Mouse (Mus musculus) mature B cell (primary cell): ENCODE data around the gene Gtf2i.

Experiments
- in situ Hi-C: fragments of 300-500 bp; cut with MboI; formaldehyde crosslinking; loops from 2 replicates; pipeline ENCODE4 v1.14.3; 2019

Gtf2i gene

GRCm38 (mm10) chr5:134214021-134214806 is 100.3 kb downstream of the Gtf2i start:
- in situ Hi-C loops: no loop called here

DNA sequence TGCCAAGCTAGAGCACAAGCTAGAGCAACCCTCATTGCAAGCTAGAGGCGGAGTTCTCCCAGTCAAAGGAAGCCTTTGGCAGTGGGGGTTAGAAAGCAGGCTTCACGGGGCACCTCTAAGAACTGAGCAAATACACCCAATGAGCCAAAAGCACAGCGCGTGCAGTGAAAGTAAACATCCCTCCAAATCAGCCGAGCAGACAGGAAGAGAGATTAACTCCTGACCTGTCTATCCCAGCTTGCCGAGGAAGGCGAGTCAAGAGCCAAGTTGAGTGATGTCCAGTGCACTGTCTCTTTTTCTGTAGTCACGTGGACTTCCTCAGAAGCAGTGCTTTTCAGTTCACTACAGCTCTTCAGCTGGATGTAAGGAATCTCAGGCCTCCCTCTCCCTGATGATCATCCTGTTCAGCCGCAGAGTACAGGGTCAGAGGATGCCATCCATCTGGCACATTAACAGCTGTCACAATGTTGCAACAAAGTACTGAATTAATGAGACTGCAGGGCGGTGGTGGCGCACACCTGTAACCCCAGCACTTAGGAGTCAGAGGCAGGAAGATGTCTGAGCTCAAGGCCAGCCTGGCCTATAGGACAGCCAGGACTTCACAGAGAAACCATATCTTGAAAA is 104.5 kb downstream of the Gtf2i start:
- in situ Hi-C loops: no loop called here

DNA sequence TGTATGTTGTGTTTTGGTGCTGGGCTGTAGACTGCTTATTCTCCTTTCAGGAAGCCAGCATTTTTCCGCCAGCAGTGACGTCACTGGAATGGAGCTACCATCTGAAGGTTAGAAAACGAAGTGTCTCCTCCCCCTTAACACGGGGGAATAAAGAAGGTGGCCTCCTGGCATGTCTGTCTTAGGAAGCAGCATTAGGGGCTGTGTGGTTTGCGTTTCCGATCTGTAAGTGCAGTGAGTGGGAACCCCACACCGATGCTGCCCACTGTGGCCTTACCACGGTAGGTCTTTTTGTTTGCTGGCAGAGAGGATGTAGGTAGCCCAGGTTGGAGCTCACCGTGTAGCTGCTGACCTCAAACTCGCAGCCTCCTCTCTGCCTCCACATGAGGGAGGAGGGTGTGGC is 107.8 kb downstream of the Gtf2i start:
- in situ Hi-C loops: no loop called here

DNA sequence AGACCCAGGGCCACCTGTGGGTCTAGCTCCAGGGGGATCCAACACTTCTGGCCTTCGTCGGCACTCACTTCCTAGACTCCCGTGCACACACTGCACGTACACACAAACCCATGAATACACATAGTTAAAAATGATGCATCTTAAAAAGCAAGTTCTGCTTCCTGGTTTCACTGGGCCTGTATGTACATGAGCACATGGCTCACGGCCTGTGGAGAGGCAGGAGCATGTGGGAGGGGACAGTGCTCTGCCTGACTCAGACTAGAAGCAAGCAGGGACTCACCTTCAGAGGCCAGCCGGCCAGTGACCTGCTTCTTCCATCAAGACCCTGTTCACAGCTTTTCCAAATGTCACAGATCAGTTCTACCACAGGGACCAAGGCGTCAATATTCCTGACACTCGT is 120.9 kb downstream of the Gtf2i start:
- in situ Hi-C loops: no loop called here

DNA sequence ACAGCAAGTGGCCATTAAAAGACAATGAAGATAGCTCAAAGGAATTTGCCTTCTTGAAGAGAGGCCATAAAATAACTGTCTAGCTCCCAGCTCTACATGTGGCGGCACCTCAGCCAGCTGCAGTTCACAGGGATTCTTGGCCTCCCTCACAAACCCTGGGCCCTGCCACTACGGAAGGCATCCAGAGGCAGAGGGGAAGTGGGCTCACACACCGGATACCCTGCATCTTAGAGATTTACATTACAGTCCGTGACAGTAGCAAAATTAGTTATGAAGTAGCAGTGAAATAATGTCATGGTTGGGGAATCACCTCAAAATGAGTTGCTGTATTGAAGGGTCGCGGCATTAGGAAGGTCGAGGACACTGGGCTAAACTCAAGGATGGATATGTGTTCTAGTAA is 126.0 kb downstream of the Gtf2i start:
- in situ Hi-C loops: loop anchor here (5.0 to 10.0 kb wide), 3 partner anchors 39 to 496 kb away; partner anchors contain the start of genes Limk1 and Ncf1
